Mouse (Mus musculus): ENCODE results near the gene Pla2g4d.

Pla2g4d gene

GRCm38 (mm10) chr2:120288995-120289394, at the start of gene Pla2g4d:
Pla2g4d (minus strand) TSS chr2:120289197.
- no peak for DNase-seq (ENCODE audit: low spot score)

GRCm38 (mm10) chr2:120337886-120338285, 48.9 kb upstream of the Pla2g4d start:
- no peak for DNase-seq (ENCODE audit: low spot score)

- no peak for DNase-seq (ENCODE audit: low spot score)
Measured at GRCm38 (mm10) chr2:120331575-120331974, 42.6 kb upstream of the Pla2g4d start.

GRCm38 (mm10) chr2:120315077-120315476, 26.1 kb upstream of the Pla2g4d start:
- no peak for DNase-seq (ENCODE audit: low spot score)

- no peak for DNase-seq (ENCODE audit: low spot score)
Measured at GRCm38 (mm10) chr2:120314487-120314886, 25.5 kb upstream of the Pla2g4d start.

- DNase-seq (ENCODE audit: low spot score), result no peak
Measured at GRCm38 (mm10) chr2:120313976-120314375, 25.0 kb upstream of the Pla2g4d start, which contains the start of gene Pla2g4f. Pla2g4f (minus strand) TSS chr2:120314165.

- no peak for DNase-seq (ENCODE audit: low spot score)
Measured at GRCm38 (mm10) chr2:120312276-120312825, 23.4 kb upstream of the Pla2g4d start.

- DNase-seq (ENCODE audit: low spot score), result no peak
Measured at GRCm38 (mm10) chr2:120304113-120304512, 15.1 kb upstream of the Pla2g4d start.

GRCm38 (mm10) chr2:120301076-120301475, 12.1 kb upstream of the Pla2g4d start:
- DNase-seq (ENCODE audit: low spot score), result no peak

GRCm38 (mm10) chr2:120299866-120300265, 10.9 kb upstream of the Pla2g4d start:
- no peak for DNase-seq (ENCODE audit: low spot score)

GRCm38 (mm10) chr2:120296160-120296559, 7.2 kb upstream of the Pla2g4d start:
- no peak for DNase-seq (ENCODE audit: low spot score)

GRCm38 (mm10) chr2:120291471-120292078, 2.6 kb upstream of the Pla2g4d start:
- DNase-seq (ENCODE audit: low spot score), result no peak

GRCm38 (mm10) chr2:120288401-120288800, 596 bp downstream of the Pla2g4d start:
- no peak for DNase-seq (ENCODE audit: low spot score)

- no peak for DNase-seq (ENCODE audit: low spot score)
Measured at GRCm38 (mm10) chr2:120285639-120286038, 3.4 kb downstream of the Pla2g4d start.

GRCm38 (mm10) chr2:120284705-120285104, 4.3 kb downstream of the Pla2g4d start:
- no peak for DNase-seq (ENCODE audit: low spot score)

- DNase-seq (ENCODE audit: low spot score), result no peak
Measured at GRCm38 (mm10) chr2:120284094-120284493, 4.9 kb downstream of the Pla2g4d start.

- DNase-seq (ENCODE audit: low spot score), result no peak
Measured at GRCm38 (mm10) chr2:120283550-120283949, 5.4 kb downstream of the Pla2g4d start.

- DNase-seq (ENCODE audit: low spot score), result no peak
Measured at GRCm38 (mm10) chr2:120281221-120281620, 7.8 kb downstream of the Pla2g4d start.

- peak; percentile 18 for DNase-seq (ENCODE audit: low spot score)
Measured at GRCm38 (mm10) chr2:120279961-120280360, 9.0 kb downstream of the Pla2g4d start.

- DNase-seq (ENCODE audit: low spot score), result no peak
Measured at GRCm38 (mm10) chr2:120276951-120277350, 12.0 kb downstream of the Pla2g4d start.

GRCm38 (mm10) chr2:120268635-120269034, 20.4 kb downstream of the Pla2g4d start:
- DNase-seq (ENCODE audit: low spot score), result no peak

- DNase-seq (ENCODE audit: low spot score), result no peak
Measured at GRCm38 (mm10) chr2:120265523-120265922, 23.5 kb downstream of the Pla2g4d start.

GRCm38 (mm10) chr2:120264858-120265257, 24.1 kb downstream of the Pla2g4d start:
- DNase-seq (ENCODE audit: low spot score), result no peak

GRCm38 (mm10) chr2:120262876-120263275, 26.1 kb downstream of the Pla2g4d start:
- DNase-seq (ENCODE audit: low spot score), result no peak

Measured in ovary, postnatal 10 days (tissue).